Mouse (Mus musculus): ENCODE data around the gene Hivep3. TPM values are rescaled to one million over a fixed set of nuclear protein-coding genes. Genes with fewer than 3 reads are reported as not detected.

Gene Hivep3
- polyA plus RNA-seq, 1 experiment from 2014 or later = 6.0 TPM

DNA sequence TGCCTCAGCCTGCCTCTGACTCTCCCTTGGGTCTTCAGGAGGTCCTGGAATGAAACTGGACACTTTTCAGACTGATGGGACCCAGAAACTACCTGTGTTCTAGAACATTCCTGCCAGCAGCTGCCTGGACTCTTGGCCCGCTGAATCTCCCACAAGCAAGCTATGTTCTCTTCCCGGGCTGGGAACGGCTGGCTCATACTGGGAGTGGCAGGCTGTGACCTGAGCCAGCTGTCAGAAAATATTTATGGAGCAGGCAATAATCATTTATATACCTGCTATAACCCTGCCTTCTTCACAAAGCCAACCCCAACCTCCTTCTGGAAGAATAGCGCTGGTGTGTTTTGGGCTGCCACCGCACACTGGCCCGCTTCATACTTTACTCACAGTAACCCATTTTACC, 434.2 kb downstream of the Hivep3 start:
- no peaks in the 10 kb centered on the region for H3K9me3 ChIP-seq (ENCODE audit: control insufficient read depth, low read length)
- H3K9ac ChIP-seq (ENCODE audit: low read length) = no peak overlapping the region
- no peaks in the 10 kb centered on the region for H3K27me3 ChIP-seq (ENCODE audit: control insufficient read depth, insufficient read depth, low read length)
- 0 out of 2 replicates have a peak, but pooled peaks cover 5% of the 10 kb centered on the region for H3K4me1 ChIP-seq (replicated peaks; ENCODE audit: control insufficient read depth, insufficient read depth)
- H3K36me3 ChIP-seq (ENCODE audit: control insufficient read depth, insufficient read depth, low read length) = no peaks in the 10 kb centered on the region; the same call in 1 of the 2 replicates
- H3K4me2 ChIP-seq (replicated peaks; ENCODE audit: low read depth) = no peak overlapping the region
- TF ChIP-seq EP300 (optimal IDR thresholded peaks at IDR 0.05) = no peak
- no peak for TF ChIP-seq CTCF (IDR thresholded peaks at IDR 0.05; ENCODE audit: low read depth)
- no peak for DNase-seq (ENCODE audit: low spot score)
- H3K27ac ChIP-seq (replicated peaks) = no peak overlapping the region
- 48% methylated on average over 6 of the region's 6 CpGs for WGBS
- ATAC-seq (ENCODE audit: low FRiP score, low TSS enrichment) = no peak
- no peak overlapping the region for H3K4me3 ChIP-seq (ENCODE audit: low read depth, low read length)

DNA sequence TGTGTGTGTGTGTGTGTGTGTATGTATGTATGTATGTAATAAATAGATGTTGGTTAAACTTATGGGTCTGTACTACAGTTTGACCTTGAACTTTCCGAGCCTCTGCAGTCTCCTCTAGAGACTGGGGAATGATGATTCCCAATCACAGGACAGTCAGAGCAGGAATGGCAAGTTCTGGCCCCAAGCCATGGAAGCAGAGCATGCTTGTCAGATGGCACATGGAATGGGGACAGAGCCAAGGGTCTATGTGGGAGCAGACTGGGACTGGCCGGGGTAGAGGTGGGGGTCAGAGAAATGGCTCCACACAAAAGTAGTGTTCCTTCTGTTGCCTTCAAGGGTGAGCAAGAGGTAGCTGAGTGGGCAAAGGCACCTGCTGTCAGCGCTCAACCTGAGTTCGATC, 434.8 kb downstream of the Hivep3 start:
- no peak overlapping the region for H3K4me3 ChIP-seq (ENCODE audit: low read depth, low read length)
- ATAC-seq (ENCODE audit: low FRiP score, low TSS enrichment) (no peak), DNase-seq (ENCODE audit: low spot score) (no peak)
- no peaks in the 10 kb centered on the region for H3K27me3 ChIP-seq (ENCODE audit: control insufficient read depth, insufficient read depth, low read length)
- H3K4me2 ChIP-seq (replicated peaks; ENCODE audit: low read depth) = no peak overlapping the region
- H3K36me3 ChIP-seq (ENCODE audit: control insufficient read depth, insufficient read depth, low read length) = no peaks in the 10 kb centered on the region; the same call in 1 of the 2 replicates
- no peaks in the 10 kb centered on the region for H3K9me3 ChIP-seq (ENCODE audit: control insufficient read depth, low read length)
- WGBS = 90% methylated on average over 4 of the region's 4 CpGs
- no peak overlapping the region for H3K27ac ChIP-seq (replicated peaks)
- no peak for TF ChIP-seq CTCF (IDR thresholded peaks at IDR 0.05; ENCODE audit: low read depth)
- TF ChIP-seq EP300 (optimal IDR thresholded peaks at IDR 0.05) = no peak
- H3K4me1 ChIP-seq (replicated peaks; ENCODE audit: control insufficient read depth, insufficient read depth) = 0 out of 2 replicates have a peak, but pooled peaks cover 5% of the 10 kb centered on the region
- H3K9ac ChIP-seq (ENCODE audit: low read length) = no peak overlapping the region

DNA sequence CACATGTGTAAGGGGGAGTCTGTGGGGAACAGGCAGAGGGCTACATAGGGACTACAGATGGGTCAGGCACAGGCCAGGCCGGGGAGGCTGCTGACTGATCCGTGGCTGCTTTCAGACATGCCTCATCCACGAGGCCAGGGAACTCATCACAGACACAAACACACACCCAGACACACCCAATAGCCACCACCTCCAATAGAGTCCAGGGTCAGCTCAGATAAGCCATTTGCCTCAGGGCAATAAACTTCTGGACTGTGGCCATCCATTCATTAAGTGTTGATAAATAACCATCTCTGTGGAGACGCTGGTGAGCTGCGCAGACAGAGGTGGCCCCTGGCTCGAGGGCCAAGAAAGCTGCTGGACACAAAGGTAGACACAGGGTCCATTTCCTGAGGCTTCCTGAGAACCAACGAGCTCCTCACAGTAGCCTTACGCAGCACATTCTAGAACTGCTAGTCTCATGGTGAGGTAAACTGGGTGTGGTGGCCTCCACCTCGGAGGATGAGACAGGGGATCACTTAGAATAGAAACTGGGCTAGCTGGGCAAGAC, 436.9 kb downstream of the Hivep3 start:
- Histone ChIP-seq H3K4me1 (replicated peaks; ENCODE audit: control insufficient read depth, insufficient read depth) (0 out of 2 replicates have a peak, but pooled peaks cover 3% of the 10 kb centered on the region), H3K36me3 (ENCODE audit: control insufficient read depth, insufficient read depth, low read length) (no peaks in the 10 kb centered on the region; the same call in 1 of the 2 replicates), H3K4me2 (replicated peaks; ENCODE audit: low read depth) (no peak overlapping the region), H3K9ac (ENCODE audit: low read length) (no peak overlapping the region), H3K4me3 (ENCODE audit: low read depth, low read length) (no peak overlapping the region), H3K27me3 (ENCODE audit: control insufficient read depth, insufficient read depth, low read length) (no peaks in the 10 kb centered on the region), H3K9me3 (ENCODE audit: control insufficient read depth, low read length) (no peaks in the 10 kb centered on the region), H3K27ac (replicated peaks) (no peak overlapping the region)
- peak; percentile 28; the same call in 1 of the 2 replicates for ATAC-seq (ENCODE audit: low FRiP score, low TSS enrichment)
- WGBS = 50% methylated on average over 9 of the region's 9 CpGs
- DNase-seq (ENCODE audit: low spot score) = no peak
- TF ChIP-seq EP300 (optimal IDR thresholded peaks at IDR 0.05) (no peak), CTCF (IDR thresholded peaks at IDR 0.05; ENCODE audit: low read depth) (no peak)

DNA sequence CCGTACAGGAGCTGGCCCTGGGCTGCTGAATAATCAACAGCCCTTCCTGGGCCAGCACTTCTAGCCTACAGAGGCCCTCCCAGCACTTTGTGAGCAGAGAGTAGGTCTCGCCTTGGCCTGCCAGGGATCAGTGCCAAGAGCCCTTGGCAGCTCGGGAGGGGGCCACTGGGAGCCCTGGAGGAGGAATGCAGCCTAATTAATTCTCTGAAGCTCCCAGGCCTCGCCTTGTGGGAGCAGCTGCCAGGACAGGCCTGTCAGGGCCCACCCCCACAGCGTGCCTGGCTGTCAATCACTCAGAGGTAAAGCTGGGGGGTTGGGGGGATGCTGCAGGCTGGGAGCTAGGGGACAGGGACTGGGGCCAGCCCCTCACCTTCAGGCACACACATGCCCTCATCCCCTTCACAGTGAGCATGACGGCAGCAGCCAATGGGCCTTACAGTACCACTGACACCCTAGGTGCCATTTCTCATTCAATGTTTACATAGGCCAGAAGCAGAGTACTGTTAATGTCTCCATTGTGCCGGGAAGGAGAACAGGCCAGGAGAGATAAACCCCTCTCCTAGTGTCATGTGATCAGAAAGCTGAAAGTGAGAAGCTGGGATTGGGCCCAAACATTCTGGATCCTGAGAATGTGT, 438.6 kb downstream of the Hivep3 start:
- WGBS = 11% methylated on average over 7 of the region's 7 CpGs
- no peaks in the 10 kb centered on the region for H3K36me3 ChIP-seq (ENCODE audit: control insufficient read depth, insufficient read depth, low read length)
- H3K27ac ChIP-seq (replicated peaks) = no peak overlapping the region

DNA sequence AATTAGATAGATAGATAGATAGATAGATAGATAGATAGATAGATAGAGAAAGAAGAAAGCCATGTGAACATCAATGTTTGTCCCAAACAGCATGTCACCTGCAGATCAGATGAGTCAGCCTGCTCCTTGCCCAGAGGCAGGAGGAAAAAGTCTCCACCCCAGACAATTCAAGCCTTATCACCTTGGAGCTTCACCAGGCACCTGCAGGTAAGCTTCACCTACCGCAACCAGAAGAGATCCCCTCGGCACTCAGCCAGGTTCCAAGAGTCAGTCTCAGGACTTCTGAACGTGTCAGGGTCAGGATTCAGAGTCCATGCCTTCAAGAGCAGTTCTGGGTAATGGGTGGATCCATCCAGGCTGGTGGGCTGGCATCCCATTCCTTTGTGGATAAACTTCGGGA, 445.5 kb downstream of the Hivep3 start:
- ATAC-seq (ENCODE audit: low FRiP score, low TSS enrichment) = no peak
- no peak overlapping the region for H3K9ac ChIP-seq (ENCODE audit: low read length)
- H3K4me1 ChIP-seq (replicated peaks; ENCODE audit: control insufficient read depth, insufficient read depth) = no peaks in the 10 kb centered on the region
- 69% methylated on average over 4 of the region's 4 CpGs for WGBS
- no peak for DNase-seq (ENCODE audit: low spot score)
- no peak overlapping the region for H3K4me3 ChIP-seq (ENCODE audit: low read depth, low read length)
- no peak overlapping the region for H3K4me2 ChIP-seq (replicated peaks; ENCODE audit: low read depth)
- TF ChIP-seq EP300 (optimal IDR thresholded peaks at IDR 0.05) (no peak), CTCF (IDR thresholded peaks at IDR 0.05; ENCODE audit: low read depth) (no peak)
- H3K36me3 ChIP-seq (ENCODE audit: control insufficient read depth, insufficient read depth, low read length) = no peaks in the 10 kb centered on the region
- H3K27me3 ChIP-seq (ENCODE audit: control insufficient read depth, insufficient read depth, low read length) = no peaks in the 10 kb centered on the region
- no peak overlapping the region for H3K27ac ChIP-seq (replicated peaks)
- H3K9me3 ChIP-seq (ENCODE audit: control insufficient read depth, low read length) = no peaks in the 10 kb centered on the region

More for the DNA sequence above, 438.6 kb downstream of the Hivep3 start:
- H3K4me3 ChIP-seq (ENCODE audit: low read depth, low read length) = no peak overlapping the region
- no peak for DNase-seq (ENCODE audit: low spot score)
- H3K9me3 ChIP-seq (ENCODE audit: control insufficient read depth, low read length) = no peaks in the 10 kb centered on the region
- peak; percentile 46 for ATAC-seq (ENCODE audit: low FRiP score, low TSS enrichment)
- H3K27me3 ChIP-seq (ENCODE audit: control insufficient read depth, insufficient read depth, low read length) = no peaks in the 10 kb centered on the region
- TF ChIP-seq EP300 (optimal IDR thresholded peaks at IDR 0.05) (no peak), CTCF (IDR thresholded peaks at IDR 0.05; ENCODE audit: low read depth) (no peak)
- H3K9ac ChIP-seq (ENCODE audit: low read length) = no peak overlapping the region
- H3K4me2 ChIP-seq (replicated peaks; ENCODE audit: low read depth) = no peak overlapping the region
- 0 out of 2 replicates have a peak, but pooled peaks cover 3% of the 10 kb centered on the region for H3K4me1 ChIP-seq (replicated peaks; ENCODE audit: control insufficient read depth, insufficient read depth)

DNA sequence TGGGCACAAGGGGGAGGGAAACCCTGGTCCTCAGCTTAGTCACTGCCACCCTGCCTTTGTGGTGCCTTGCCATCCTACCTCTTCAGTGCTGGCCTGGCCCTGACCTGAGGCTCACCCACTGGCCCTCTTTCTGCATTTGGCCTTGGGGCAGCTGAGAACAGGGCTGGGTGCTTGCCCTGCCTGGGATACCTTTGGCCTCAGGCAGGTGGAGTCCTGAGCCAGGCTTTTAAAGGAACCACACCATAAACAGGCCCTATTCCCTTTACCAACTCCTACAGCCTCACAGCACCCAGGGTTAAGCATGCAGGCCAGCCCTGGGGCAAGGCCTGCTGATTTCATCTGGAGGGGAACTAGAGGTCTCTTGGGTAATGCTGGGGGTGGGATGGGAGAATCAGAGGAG, 447.0 kb downstream of the Hivep3 start:
- TF ChIP-seq EP300 (optimal IDR thresholded peaks at IDR 0.05) (no peak), CTCF (IDR thresholded peaks at IDR 0.05; ENCODE audit: low read depth) (no peak)
- Histone ChIP-seq H3K4me3 (ENCODE audit: low read depth, low read length) (no peak overlapping the region), H3K4me2 (replicated peaks; ENCODE audit: low read depth) (no peak overlapping the region), H3K4me1 (replicated peaks; ENCODE audit: control insufficient read depth, insufficient read depth) (no peaks in the 10 kb centered on the region), H3K27me3 (ENCODE audit: control insufficient read depth, insufficient read depth, low read length) (no peaks in the 10 kb centered on the region), H3K9ac (ENCODE audit: low read length) (no peak overlapping the region), H3K9me3 (ENCODE audit: control insufficient read depth, low read length) (no peaks in the 10 kb centered on the region), H3K36me3 (ENCODE audit: control insufficient read depth, insufficient read depth, low read length) (no peaks in the 10 kb centered on the region), H3K27ac (replicated peaks) (no peak overlapping the region)
- DNase-seq (ENCODE audit: low spot score) (no peak), ATAC-seq (ENCODE audit: low FRiP score, low TSS enrichment) (peak; percentile 54; the same call in 1 of the 2 replicates)
